Mouse (Mus musculus): ENCODE results near the gene Rflnb. TPM values are rescaled to one million over a fixed set of nuclear protein-coding genes. Genes with fewer than 3 reads are reported as not detected.
A peak's percentile ranks its signal among the peaks of the same experiment; 100 is the strongest.

Rflnb gene
- 10 to 100 TPM; 30.7 to 36.7 TPM for total RNA-seq (2021)
- polyA plus RNA-seq (2012; rRNA removed) = 18.5 and 34.4 TPM in 2 replicates
- long read RNA-seq, transcript Rflnb-201 (3 exons, 3,512 nt) = major isoform, 16 of 25 reads
- long read RNA-seq, partial matches to known transcripts = 0 of 25 reads
- long read RNA-seq, other reads (novel, unspliced or antisense) = 9 of 25 reads

GRCm38 (mm10) chr11:76027139-76028071 is at the start of gene Rflnb:
Gene Rflnb, minus strand, starts transcription at chr11:76027782.
- H3K27ac ChIP-seq = peak within 1 kb of the TSS; percentile 90
- H3K9ac ChIP-seq (ENCODE audit: low read depth, low read length) = peak within 1 kb of the TSS; percentile 93
- no peaks in the 10 kb centered on the region; the same call in 1 of the 2 replicates for H3K79me2 ChIP-seq (replicated peaks; ENCODE audit: control insufficient read depth, insufficient read depth, low read length)
- no peak for TF ChIP-seq EP300 (IDR thresholded peaks at IDR 0.05; ENCODE audit: insufficient read depth, low read depth, low read length)
- TF ChIP-seq CTCF (IDR thresholded peaks at IDR 0.05) = peak; percentile 74
- peak; percentile 66 for TF ChIP-seq POLR2A (IDR thresholded peaks at IDR 0.05; ENCODE audit: insufficient read depth, low read depth, low read length)
- no peaks in the 10 kb centered on the region for H3K27me3 ChIP-seq (ENCODE audit: control insufficient read depth, insufficient read depth, low read length)
- peaks cover 16% of the 10 kb centered on the region for H3K4me1 ChIP-seq (ENCODE audit: control insufficient read depth, insufficient read depth, low read length)
- peak; percentile 95 to 97 for DNase-seq
- H3K36me3 ChIP-seq (ENCODE audit: control insufficient read depth, insufficient read depth, low read length) = no peaks in the 10 kb centered on the region; the same call in 1 of the 2 replicates
- under 1% methylated on average over 103 of the region's 112 CpGs for WGBS
- intact Hi-C loops (cut with DNase I) = loop anchor here (2.0 kb wide), 3 partner anchors 29 to 139 kb away; no protein-coding TSS in a partner anchor
- H3K4me3 ChIP-seq = peak within 1 kb of the TSS; percentile 94

- H3K9ac ChIP-seq (ENCODE audit: low read depth, low read length) = no peak overlapping the region
- no peak overlapping the region for H3K4me3 ChIP-seq
- intact Hi-C loops (cut with DNase I) = no loop called here
- DNase-seq = no peak
- peaks cover 15% of the 10 kb centered on the region for H3K4me1 ChIP-seq (ENCODE audit: control insufficient read depth, insufficient read depth, low read length)
- no peak overlapping the region for H3K27ac ChIP-seq
- H3K36me3 ChIP-seq (ENCODE audit: control insufficient read depth, insufficient read depth, low read length) = peaks cover 2% of the 10 kb centered on the region; the same call in 1 of the 2 replicates
- 93% methylated on average over 6 of the region's 6 CpGs for WGBS
- TF ChIP-seq EP300 (IDR thresholded peaks at IDR 0.05; ENCODE audit: insufficient read depth, low read depth, low read length) (no peak), POLR2A (IDR thresholded peaks at IDR 0.05; ENCODE audit: insufficient read depth, low read depth, low read length) (no peak), CTCF (IDR thresholded peaks at IDR 0.05) (no peak)
- no peaks in the 10 kb centered on the region for H3K27me3 ChIP-seq (ENCODE audit: control insufficient read depth, insufficient read depth, low read length)
- H3K79me2 ChIP-seq (replicated peaks; ENCODE audit: control insufficient read depth, insufficient read depth, low read length) = no peaks in the 10 kb centered on the region
Observed at GRCm38 (mm10) chr11:76077341-76077740, 49.8 kb upstream of the Rflnb start.

GRCm38 (mm10) chr11:76074296-76075093 is 46.9 kb upstream of the Rflnb start:
- H3K4me1 ChIP-seq (ENCODE audit: control insufficient read depth, insufficient read depth, low read length) = peaks cover 6% of the 10 kb centered on the region
- intact Hi-C loops (cut with DNase I) = no loop called here
- peaks cover 2% of the 10 kb centered on the region; the same call in 1 of the 2 replicates for H3K36me3 ChIP-seq (ENCODE audit: control insufficient read depth, insufficient read depth, low read length)
- no peaks in the 10 kb centered on the region for H3K79me2 ChIP-seq (replicated peaks; ENCODE audit: control insufficient read depth, insufficient read depth, low read length)
- WGBS = 71% methylated on average over 11 of the region's 11 CpGs
- no peak for DNase-seq
- H3K4me3 ChIP-seq = no peak overlapping the region
- no peak overlapping the region for H3K9ac ChIP-seq (ENCODE audit: low read depth, low read length)
- H3K27me3 ChIP-seq (ENCODE audit: control insufficient read depth, insufficient read depth, low read length) = no peaks in the 10 kb centered on the region
- TF ChIP-seq CTCF (IDR thresholded peaks at IDR 0.05) (no peak), EP300 (IDR thresholded peaks at IDR 0.05; ENCODE audit: insufficient read depth, low read depth, low read length) (no peak), POLR2A (IDR thresholded peaks at IDR 0.05; ENCODE audit: insufficient read depth, low read depth, low read length) (no peak)
- no peak overlapping the region for H3K27ac ChIP-seq

GRCm38 (mm10) chr11:76069816-76070215 is 42.2 kb upstream of the Rflnb start:
- intact Hi-C loops (cut with DNase I) = no loop called here
- H3K9ac ChIP-seq (ENCODE audit: low read depth, low read length) = no peak overlapping the region
- H3K4me3 ChIP-seq = no peak overlapping the region
- TF ChIP-seq CTCF (IDR thresholded peaks at IDR 0.05) (no peak), EP300 (IDR thresholded peaks at IDR 0.05; ENCODE audit: insufficient read depth, low read depth, low read length) (peak; percentile 73), POLR2A (IDR thresholded peaks at IDR 0.05; ENCODE audit: insufficient read depth, low read depth, low read length) (0 out of 2 replicates have a peak, but pooled peaks have one; percentile 19)
- DNase-seq = peak in 1 of 2 experiments; percentile 63
- WGBS = 46% methylated on average over 6 of the region's 6 CpGs
- peaks cover 15% of the 10 kb centered on the region for H3K4me1 ChIP-seq (ENCODE audit: control insufficient read depth, insufficient read depth, low read length)
- H3K27ac ChIP-seq = no peak overlapping the region
- H3K27me3 ChIP-seq (ENCODE audit: control insufficient read depth, insufficient read depth, low read length) = no peaks in the 10 kb centered on the region
- no peaks in the 10 kb centered on the region for H3K79me2 ChIP-seq (replicated peaks; ENCODE audit: control insufficient read depth, insufficient read depth, low read length)
- peaks cover 9% of the 10 kb centered on the region for H3K36me3 ChIP-seq (ENCODE audit: control insufficient read depth, insufficient read depth, low read length)

- H3K79me2 ChIP-seq (replicated peaks; ENCODE audit: control insufficient read depth, insufficient read depth, low read length) = no peaks in the 10 kb centered on the region
- WGBS = 84% methylated on average over 15 of the region's 15 CpGs
- H3K4me3 ChIP-seq = no peak overlapping the region
- no peak for DNase-seq
- no peak overlapping the region for H3K9ac ChIP-seq (ENCODE audit: low read depth, low read length)
- peaks cover 15% of the 10 kb centered on the region for H3K4me1 ChIP-seq (ENCODE audit: control insufficient read depth, insufficient read depth, low read length)
- peaks cover 7% of the 10 kb centered on the region for H3K36me3 ChIP-seq (ENCODE audit: control insufficient read depth, insufficient read depth, low read length)
- intact Hi-C loops (cut with DNase I) = no loop called here
- peak overlapping the region; percentile 53; the same call in 1 of the 2 replicates for H3K27ac ChIP-seq
- no peaks in the 10 kb centered on the region for H3K27me3 ChIP-seq (ENCODE audit: control insufficient read depth, insufficient read depth, low read length)
- TF ChIP-seq EP300 (IDR thresholded peaks at IDR 0.05; ENCODE audit: insufficient read depth, low read depth, low read length) = no peak
- TF ChIP-seq POLR2A (IDR thresholded peaks at IDR 0.05; ENCODE audit: insufficient read depth, low read depth, low read length) = no peak
- TF ChIP-seq CTCF (IDR thresholded peaks at IDR 0.05) = no peak
Observed at GRCm38 (mm10) chr11:76066563-76067156, 39.1 kb upstream of the Rflnb start.
